Mouse (Mus musculus) small intestine, adult 2 months (tissue): ENCODE measurements around the gene Plbd2. TPM values are rescaled to one million over a fixed set of nuclear protein-coding genes. Genes with fewer than 3 reads are reported as not detected.

Experiments
- H3K27ac ChIP-seq: fragments of 200-500 bp; 2 replicates; pipeline ENCODE4 v1.5.1; 2012; ENCODE audit warnings: low read depth, low read length, control low read depth, inconsistent platforms; ENCODE audit not compliant: insufficient read depth
- H3K27me3 ChIP-seq: fragments of 200-500 bp; 2 replicates; pipeline ENCODE4 v1.6.1; 2012; ENCODE audit warnings: mild to moderate bottlenecking, moderate library complexity, low read length, inconsistent platforms; ENCODE audit not compliant: control insufficient read depth, insufficient read depth
- H3K36me3 ChIP-seq: fragments of 200-500 bp; 2 replicates; pipeline ENCODE4 v1.6.1; 2012; ENCODE audit warnings: mild to moderate bottlenecking, low read length, control low read depth, inconsistent platforms; ENCODE audit not compliant: control insufficient read depth, insufficient read depth
- H3K4me1 ChIP-seq: fragments of 200-500 bp; 2 replicates; pipeline ENCODE4 v1.6.1; 2012; ENCODE audit warnings: low read length, inconsistent platforms, mixed read lengths; ENCODE audit not compliant: control insufficient read depth, insufficient read depth, insufficient read length
- H3K4me3 ChIP-seq: fragments of 200-500 bp; 2 replicates; pipeline ENCODE4 v1.5.1; 2012; ENCODE audit warnings: low read depth, mild to moderate bottlenecking, control low read depth, inconsistent platforms, low read length, moderate library complexity
- CTCF ChIP-seq: fragments of 200-500 bp; IDR thresholded peaks from 2 replicates; pipeline ENCODE4 v1.5.1; 2012; ENCODE audit warnings: low read depth, mild to moderate bottlenecking, control low read depth, inconsistent platforms, low read length, moderate library complexity, mixed read lengths; ENCODE audit not compliant: insufficient replicate concordance, insufficient read length; ENCODE audit errors: extremely low read depth
- POLR2A ChIP-seq: fragments of 200-500 bp; IDR thresholded peaks from 2 replicates; pipeline ENCODE4 v1.6.1; 2012; ENCODE audit warnings: low read depth, mild to moderate bottlenecking, control low read depth, inconsistent platforms, low read length, moderate library complexity
- WGBS: fragments of 180-500 bp; shearing (Covaris S2); methylation state at CpG from one replicate; pipeline ENCODE4 v1.1.7; 2018; 5-methylcytosine and 5-hydroxymethylcytosine counted together
- polyA plus RNA-seq: library from polyadenylated mRNA; depleted of rRNA; stranded (reverse); fragments of >200 nt; gene quantifications from 2 replicates; pipeline ENCODE4 v1.2.3, GENCODE M21; 2012

Gene Plbd2
- polyA plus RNA-seq, 1 experiment, result 24.3 TPM

DNA sequence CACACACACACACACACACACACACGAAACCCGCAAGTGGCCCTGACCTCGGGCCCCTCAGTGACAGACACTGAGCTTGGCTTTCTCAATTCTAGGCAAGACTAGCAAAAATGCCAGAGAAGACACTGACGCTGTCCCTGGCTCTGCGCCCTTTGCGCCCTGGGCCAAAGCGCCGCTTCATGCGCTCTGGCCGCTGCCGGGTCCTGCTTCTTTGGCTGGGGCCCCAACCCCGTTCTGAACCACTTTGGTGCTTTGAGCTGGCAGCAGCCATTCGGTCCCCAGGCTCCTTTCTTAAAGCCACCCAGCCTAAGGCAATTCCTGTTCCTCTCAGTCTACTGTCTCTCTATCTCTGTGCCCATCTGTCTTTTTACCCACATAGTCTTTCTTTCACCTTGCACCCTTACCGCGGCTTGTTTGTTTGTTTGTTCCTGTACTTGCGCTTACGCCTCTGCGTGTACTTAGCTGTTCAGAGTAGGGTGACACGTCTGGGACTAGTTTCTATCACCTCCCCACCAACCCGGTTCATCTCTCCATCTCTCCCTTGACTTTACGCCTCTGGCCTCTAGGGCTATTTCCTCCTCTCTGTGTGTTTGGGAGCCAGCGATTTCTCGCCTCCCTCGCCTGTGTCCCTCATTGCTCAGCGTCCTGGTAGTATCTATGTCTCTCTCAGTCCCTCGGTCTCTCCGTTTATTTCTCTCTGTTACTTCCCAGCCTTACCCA lies 64.3 kb downstream of the Plbd2 start:
- TF ChIP-seq POLR2A (no peak), CTCF (no peak)
- peaks cover 10% of the 10 kb centered on the region for H3K4me1 ChIP-seq
- no peak overlapping the region for H3K27ac ChIP-seq
- no peak overlapping the region for H3K4me3 ChIP-seq
- 8% methylated on average over 27 of the region's 27 CpGs for WGBS
- H3K36me3 ChIP-seq, result no peaks in the 10 kb centered on the region
- H3K27me3 ChIP-seq, result peaks cover 63% of the 10 kb centered on the region

DNA sequence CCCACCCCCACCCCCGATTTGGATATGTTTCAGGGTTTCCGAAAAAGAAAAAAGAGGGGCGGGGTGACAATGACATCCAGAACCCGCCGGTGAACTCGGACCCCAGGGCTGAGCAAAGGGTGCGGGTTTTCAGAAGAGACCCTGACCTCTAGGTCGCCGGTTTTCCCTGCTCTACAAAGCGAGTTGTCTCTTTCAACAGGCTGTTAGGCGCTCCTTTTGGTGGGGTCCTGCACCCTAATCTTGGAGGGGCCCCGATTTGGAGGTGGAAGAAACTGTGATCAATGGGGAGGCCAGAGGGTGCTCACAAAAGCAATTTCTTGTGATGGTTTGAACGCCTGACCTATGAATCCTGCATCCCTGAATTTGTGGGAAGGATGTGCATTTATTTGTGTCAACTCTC lies 65.0 kb downstream of the Plbd2 start:
- WGBS, result 9% methylated on average over 13 of the region's 13 CpGs
- H3K4me1 ChIP-seq, result peaks cover 10% of the 10 kb centered on the region
- peaks cover 69% of the 10 kb centered on the region for H3K27me3 ChIP-seq
- no peak for TF ChIP-seq POLR2A
- TF ChIP-seq CTCF, result no peak
- H3K4me3 ChIP-seq, result no peak overlapping the region
- no peak overlapping the region for H3K27ac ChIP-seq
- no peaks in the 10 kb centered on the region for H3K36me3 ChIP-seq

DNA sequence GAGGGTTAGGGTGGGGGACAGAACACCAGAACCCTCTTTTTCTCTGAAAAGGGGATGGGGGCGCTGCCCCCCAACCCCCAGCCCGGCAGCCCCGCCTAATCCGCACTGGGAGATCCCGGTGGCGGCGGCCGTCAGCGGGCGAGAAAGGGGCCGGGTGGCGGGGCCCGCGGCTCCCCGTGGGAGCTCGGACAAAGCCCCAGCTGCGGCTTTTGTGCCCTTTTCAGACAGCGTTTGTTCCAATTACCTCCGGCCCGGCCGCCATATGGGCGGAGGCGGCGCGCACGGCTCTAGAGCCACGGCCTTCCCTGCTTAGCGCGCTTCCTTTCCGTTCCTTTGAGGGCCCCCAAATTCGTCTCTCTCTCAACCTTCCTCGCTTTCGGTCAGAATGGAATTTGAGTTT lies 65.4 kb downstream of the Plbd2 start:
- H3K36me3 ChIP-seq, result no peaks in the 10 kb centered on the region
- 0 out of 2 replicates have a peak overlapping the region, but pooled peaks have one; percentile 6 for H3K4me3 ChIP-seq
- H3K27ac ChIP-seq, result no peak overlapping the region
- peaks cover 10% of the 10 kb centered on the region for H3K4me1 ChIP-seq
- peaks cover 73% of the 10 kb centered on the region for H3K27me3 ChIP-seq
- 1% methylated on average over 33 of the region's 33 CpGs for WGBS
- TF ChIP-seq CTCF, result no peak
- no peak for TF ChIP-seq POLR2A

DNA sequence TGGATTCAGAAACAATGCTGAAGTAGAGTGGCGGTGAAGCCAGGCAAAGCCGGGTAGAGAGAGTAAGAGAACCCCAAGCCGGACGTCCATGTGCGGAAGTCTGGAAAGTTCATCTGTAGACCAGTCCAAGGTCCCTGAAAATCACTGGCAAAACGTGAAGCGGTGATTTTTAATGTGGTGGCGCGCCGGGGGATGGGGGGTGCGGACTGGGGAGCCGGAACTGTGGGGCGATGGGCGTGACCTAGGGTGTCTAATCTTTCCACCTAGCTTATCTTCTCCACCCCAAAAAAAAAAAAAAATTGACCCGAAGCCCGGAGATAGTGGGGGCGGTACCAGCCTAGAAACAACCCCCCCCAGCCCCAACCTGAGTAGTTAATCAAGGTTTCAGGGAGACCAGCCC lies 65.9 kb downstream of the Plbd2 start:
- Histone ChIP-seq H3K4me1 (peaks cover 10% of the 10 kb centered on the region), H3K27ac (no peak overlapping the region), H3K27me3 (peaks cover 77% of the 10 kb centered on the region), H3K36me3 (no peaks in the 10 kb centered on the region), H3K4me3 (no peak overlapping the region)
- WGBS, result 1% methylated on average over 17 of the region's 17 CpGs
- TF ChIP-seq CTCF (peak; percentile 15; the same call in 1 of the 2 replicates), POLR2A (no peak)

DNA sequence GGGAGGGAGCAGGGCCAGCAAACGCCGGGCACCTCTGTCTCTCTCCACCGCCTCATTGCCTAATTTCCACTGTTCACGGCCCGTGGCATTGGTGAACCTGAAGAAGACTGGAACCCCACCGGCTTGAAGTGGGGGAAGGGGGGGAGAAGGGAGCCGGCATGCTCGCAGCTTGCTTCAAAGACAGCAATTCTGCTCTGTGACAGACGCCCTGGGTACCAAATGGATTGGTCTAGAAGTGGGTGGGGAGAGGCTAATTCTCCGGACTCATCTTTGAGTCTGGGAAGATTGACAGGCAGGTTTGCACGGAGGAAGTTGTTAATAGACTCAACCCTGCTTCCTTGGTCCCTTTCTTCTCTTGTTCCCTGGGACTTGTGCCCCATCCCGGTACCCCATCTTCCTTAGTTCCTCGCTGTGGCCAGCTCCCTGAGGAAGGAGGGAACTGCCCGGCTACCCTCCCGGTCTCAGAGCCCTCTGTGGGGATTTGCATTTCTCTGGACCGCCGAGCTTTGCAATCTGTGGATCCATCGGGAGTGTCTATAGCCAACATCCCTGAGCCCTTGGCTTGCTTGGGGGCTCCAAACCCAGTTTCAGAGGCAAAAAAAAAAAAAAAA lies 66.4 kb downstream of the Plbd2 start:
- TF ChIP-seq POLR2A, result no peak
- TF ChIP-seq CTCF, result no peak
- Histone ChIP-seq H3K4me1 (peaks cover 10% of the 10 kb centered on the region), H3K4me3 (peak overlapping the region; percentile 64), H3K27ac (no peak overlapping the region), H3K27me3 (peaks cover 82% of the 10 kb centered on the region), H3K36me3 (no peaks in the 10 kb centered on the region)
- 2% methylated on average over 18 of the region's 18 CpGs for WGBS

DNA sequence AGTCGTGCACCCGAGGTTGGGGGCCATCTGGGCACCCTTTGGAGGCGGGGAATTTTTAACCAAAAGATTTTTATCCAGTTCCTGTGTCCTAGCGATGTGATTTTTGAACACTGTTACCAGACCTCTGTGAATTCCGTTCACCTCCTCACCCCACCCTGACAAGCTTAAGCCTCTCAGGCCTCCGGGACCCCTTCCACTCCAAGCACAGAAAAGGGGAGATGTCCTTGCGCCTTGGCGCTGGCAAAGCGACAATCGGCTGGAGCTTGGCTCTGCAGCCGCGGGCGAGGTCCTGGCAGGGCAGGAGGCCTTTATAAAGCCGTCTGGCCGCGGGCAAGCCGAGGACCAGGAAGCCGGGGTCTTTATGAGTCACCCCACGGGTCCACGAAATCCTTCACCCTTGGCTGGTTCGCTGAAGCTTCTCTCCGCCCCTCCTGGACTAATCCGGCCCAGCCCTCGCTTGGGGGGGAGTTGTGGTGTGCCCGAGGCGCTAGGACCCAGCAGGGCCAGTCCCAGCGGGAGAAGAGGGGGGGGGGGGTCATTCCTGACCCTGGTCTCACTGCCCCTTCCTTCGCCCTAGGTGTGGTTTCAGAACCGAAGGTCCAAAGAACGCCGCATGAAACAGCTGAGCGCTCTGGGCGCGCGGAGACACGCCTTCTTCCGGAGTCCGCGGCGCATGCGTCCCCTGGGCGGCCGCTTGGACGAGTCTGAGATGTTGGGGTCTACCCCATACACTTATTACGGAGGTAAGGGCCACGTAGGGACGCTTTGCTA lies 67.5 kb downstream of the Plbd2 start:
- H3K27me3 ChIP-seq, result peaks cover 93% of the 10 kb centered on the region
- TF ChIP-seq CTCF, result no peak
- no peak for TF ChIP-seq POLR2A

DNA sequence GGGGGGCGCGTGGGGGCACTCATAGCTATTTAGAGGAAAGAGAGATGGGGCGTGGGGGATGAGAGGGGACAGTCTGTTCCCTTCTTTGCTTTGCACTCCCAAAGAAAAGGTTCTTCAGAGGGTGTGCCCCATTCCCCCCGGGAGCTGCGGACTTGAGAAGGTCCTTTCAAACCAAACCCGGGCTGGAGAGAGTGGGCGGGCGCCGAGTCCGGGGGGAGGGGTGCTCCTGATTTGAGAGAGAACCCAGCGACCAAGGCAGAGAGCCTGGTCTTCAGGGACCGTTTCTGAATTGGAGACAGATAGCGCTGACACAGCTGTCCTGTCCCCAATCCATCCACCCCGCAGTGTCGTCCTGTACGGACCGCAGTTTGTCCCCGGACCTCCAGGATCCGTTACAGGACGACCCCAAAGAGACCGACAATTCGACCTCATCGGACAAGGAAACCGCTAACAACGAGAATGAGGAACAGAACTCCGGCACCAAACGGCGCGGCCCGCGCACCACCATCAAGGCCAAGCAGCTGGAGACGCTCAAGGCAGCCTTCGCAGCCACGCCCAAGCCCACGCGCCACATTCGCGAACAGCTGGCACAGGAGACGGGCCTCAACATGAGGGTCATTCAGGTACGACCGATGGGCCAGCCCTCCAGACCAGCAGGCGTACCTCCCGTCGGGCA lies 68.3 kb downstream of the Plbd2 start:
- Histone ChIP-seq H3K4me3 (peak overlapping the region; percentile 64; the same call in 1 of the 2 replicates), H3K27me3 (peaks cover 95% of the 10 kb centered on the region), H3K4me1 (peaks cover 7% of the 10 kb centered on the region), H3K36me3 (no peaks in the 10 kb centered on the region), H3K27ac (no peak overlapping the region)
- WGBS, result 2% methylated on average over 44 of the region's 44 CpGs
- TF ChIP-seq POLR2A, result no peak
- TF ChIP-seq CTCF, result no peak

More for the DNA sequence above, 67.5 kb downstream of the Plbd2 start:
- H3K36me3 ChIP-seq, result no peaks in the 10 kb centered on the region
- 1% methylated on average over 47 of the region's 47 CpGs for WGBS
- peaks cover 10% of the 10 kb centered on the region for H3K4me1 ChIP-seq
- peak overlapping the region; percentile 64 for H3K4me3 ChIP-seq
- no peak overlapping the region for H3K27ac ChIP-seq
